In the genomic region with DNA sequence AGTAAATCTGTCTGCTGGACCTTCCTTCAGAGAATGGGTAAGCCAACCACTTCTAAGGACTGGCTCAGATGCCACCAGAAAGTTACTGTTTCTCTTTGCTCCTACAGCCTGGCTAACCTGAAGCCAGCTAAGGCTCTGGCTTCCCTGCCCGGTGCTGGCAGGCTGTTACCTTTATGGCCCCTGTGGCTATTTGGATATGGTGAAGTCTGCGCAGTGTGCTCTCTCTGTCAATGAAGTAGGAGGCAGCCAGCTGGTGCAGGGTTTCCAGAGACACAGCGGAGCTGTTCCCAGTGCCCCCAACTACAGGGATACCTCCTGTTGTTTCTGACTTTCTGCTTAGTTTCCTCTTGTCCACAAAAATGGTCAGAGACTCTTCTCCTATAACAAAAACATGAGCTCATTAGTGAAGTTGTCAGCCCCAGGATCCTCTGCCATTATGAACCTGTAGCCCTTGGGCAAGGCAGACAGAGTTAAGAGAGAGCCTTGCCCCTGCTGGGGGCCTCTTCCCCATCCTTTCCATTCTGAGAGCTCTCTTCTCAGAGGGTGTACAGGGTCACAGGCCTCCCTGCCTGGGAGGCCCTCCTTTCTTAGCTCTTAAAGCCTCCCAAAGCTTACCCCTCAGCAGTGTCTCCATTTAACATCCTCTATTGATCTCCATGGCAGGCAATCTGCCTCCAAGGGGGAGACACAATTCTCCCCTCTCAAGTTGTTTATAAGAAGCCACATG, we compare ENCODE assay signal across 11 mouse cellular contexts.
DNase-seq lines count a peak whose midpoint lies in the region; ATAC-seq lines count a peak whose summit lies in the region.
"Had no signal": no experiment of that assay in that cellular context is flagged by ENCODE, and none has a peak within 500 bp of the region (broad histone marks: within the 10 kb centered on the region; RNA-seq: fewer than 3 reads in every experiment).

No protein-coding gene starts in this region.

- peak; percentile 36 to 41 for DNase-seq in cerebellum, adult 18-20 months
- DNase-seq in cerebellum, adult 9-11 months, result peak; percentile 30
- peak; percentile 52 for DNase-seq in forebrain, embryonic 11.5 days (ENCODE audit: low spot score)
- DNase-seq in midbrain, embryonic 11.5 days (ENCODE audit: low spot score, missing footprints), result peak; percentile 93
- DNase-seq in adrenal gland, adult 8-10 months, result no peak
- no peak for DNase-seq in kidney, adult 11 months
- DNase-seq: thymus, postnatal 36 days had no signal

- 36% methylated on average over 3 of the region's 3 CpGs for WGBS in forebrain, embryonic 11.5 days
- WGBS in midbrain, embryonic 11.5 days, result 42% methylated on average over 3 of the region's 3 CpGs

- no peaks in the 10 kb centered on the region; the same call in 1 of the 2 replicates for H3K27me3 ChIP-seq in forebrain, embryonic 11.5 days (ENCODE audit: control insufficient read depth, insufficient read depth, low read length)
- no peaks in the 10 kb centered on the region; the same call in 1 of the 2 replicates for H3K27me3 ChIP-seq in midbrain, embryonic 11.5 days (ENCODE audit: control insufficient read depth, insufficient read depth, low read length)
- H3K27me3 ChIP-seq: heart, embryonic 15.5 days had no signal

- H3K4me1 ChIP-seq in forebrain, embryonic 11.5 days (replicated peaks; ENCODE audit: control insufficient read depth, insufficient read depth, low read length), result peaks cover 5% of the 10 kb centered on the region
- peaks cover 14% of the 10 kb centered on the region for H3K4me1 ChIP-seq in midbrain, embryonic 11.5 days (ENCODE audit: control insufficient read depth, insufficient read depth, low read length)
- H3K4me1 ChIP-seq: heart, embryonic 15.5 days had no signal

- no peaks in the 10 kb centered on the region for H3K9me3 ChIP-seq in forebrain, embryonic 11.5 days (ENCODE audit: control insufficient read depth, low read length)
- no peaks in the 10 kb centered on the region for H3K9me3 ChIP-seq in midbrain, embryonic 11.5 days (ENCODE audit: control insufficient read depth, low read length)
- H3K9me3 ChIP-seq: heart, embryonic 15.5 days had no signal

- H3K36me3 ChIP-seq in forebrain, embryonic 11.5 days (ENCODE audit: control insufficient read depth, insufficient read depth, low read length), result no peaks in the 10 kb centered on the region
- no peaks in the 10 kb centered on the region for H3K36me3 ChIP-seq in midbrain, embryonic 11.5 days (ENCODE audit: control insufficient read depth, insufficient read depth, low read length)
- H3K36me3 ChIP-seq: G1E; heart, embryonic 15.5 days had no signal

- no peak overlapping the region for H3K9ac ChIP-seq in forebrain, embryonic 11.5 days (ENCODE audit: low read length)
- no peak overlapping the region for H3K9ac ChIP-seq in midbrain, embryonic 11.5 days (ENCODE audit: low read length)
- H3K9ac ChIP-seq: heart, embryonic 15.5 days had no signal

- H3K27ac ChIP-seq in forebrain, embryonic 11.5 days (ENCODE audit: low read depth, low read length), result peak overlapping the region; percentile 58
- H3K27ac ChIP-seq in midbrain, embryonic 11.5 days (ENCODE audit: low read depth, low read length), result peak overlapping the region; percentile 25
- H3K27ac ChIP-seq: heart, embryonic 15.5 days had no signal

- H3K4me3 ChIP-seq in forebrain, embryonic 11.5 days (ENCODE audit: low read depth, low read length), result no peak overlapping the region
- no peak overlapping the region for H3K4me3 ChIP-seq in midbrain, embryonic 11.5 days (ENCODE audit: low read depth, low read length)
- H3K4me3 ChIP-seq: heart, embryonic 15.5 days had no signal

- ATAC-seq in forebrain, embryonic 11.5 days (replicated peaks; ENCODE audit: low FRiP score), result peak; percentile 84
- ATAC-seq in midbrain, embryonic 11.5 days (ENCODE audit: low FRiP score), result peak; percentile 91
- no peak for ATAC-seq in inflammation-experienced regulatory T-cells, adult 6 months

- no peak overlapping the region for H3K4me2 ChIP-seq in forebrain, embryonic 11.5 days (ENCODE audit: low read depth, low read length, severe bottlenecking)
- H3K4me2 ChIP-seq in midbrain, embryonic 11.5 days, result no peak overlapping the region
- H3K4me2 ChIP-seq: heart, embryonic 15.5 days; liver, embryonic 11.5 days had no signal

Comparison
In these comparisons a context has a peak if more than half of its experiments do, and no peak if none do; other contexts are left out.
1. DNase-seq: peak in cerebellum, adult 18-20 months (2 of 2), cerebellum, adult 9-11 months (single experiment), forebrain, embryonic 11.5 days (single experiment) and midbrain, embryonic 11.5 days (single experiment); none in adrenal gland, adult 8-10 months (single experiment) and kidney, adult 11 months (single experiment).